Mouse (Mus musculus): ENCODE measurements around the gene Edem1.

DNA sequence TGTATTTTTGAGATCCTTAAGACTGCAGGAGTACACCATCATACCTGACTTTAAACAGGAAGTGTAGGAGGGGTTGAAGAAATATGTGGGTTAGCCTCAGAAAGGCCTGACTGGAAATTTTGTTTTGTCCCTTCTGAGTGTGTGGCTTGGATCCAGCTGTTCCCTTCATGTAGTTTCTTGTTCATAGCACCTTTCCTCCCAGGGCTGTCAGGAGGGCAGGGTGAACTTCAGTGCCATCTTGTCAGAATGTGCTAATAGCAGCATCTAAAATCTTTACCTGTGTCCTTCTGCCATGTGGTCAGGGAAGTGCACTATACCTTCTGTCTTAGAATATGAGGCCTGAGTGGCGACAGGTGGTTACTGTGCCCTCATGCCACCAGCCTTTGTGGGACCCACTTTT, 32.8 kb downstream of the Edem1 start:
- TF ChIP-seq POLR2A (IDR thresholded peaks at IDR 0.05; ENCODE audit: borderline replicate concordance, extremely low read depth, insufficient read depth, insufficient read length, poor library complexity, severe bottlenecking) = no peak
- no peak for TF ChIP-seq CTCF (IDR thresholded peaks at IDR 0.05; ENCODE audit: borderline replicate concordance, extremely low read depth, insufficient read depth, insufficient read length)
